Mouse (Mus musculus): ENCODE data around the gene Dnaic2.

Dnaic2 gene

DNA sequence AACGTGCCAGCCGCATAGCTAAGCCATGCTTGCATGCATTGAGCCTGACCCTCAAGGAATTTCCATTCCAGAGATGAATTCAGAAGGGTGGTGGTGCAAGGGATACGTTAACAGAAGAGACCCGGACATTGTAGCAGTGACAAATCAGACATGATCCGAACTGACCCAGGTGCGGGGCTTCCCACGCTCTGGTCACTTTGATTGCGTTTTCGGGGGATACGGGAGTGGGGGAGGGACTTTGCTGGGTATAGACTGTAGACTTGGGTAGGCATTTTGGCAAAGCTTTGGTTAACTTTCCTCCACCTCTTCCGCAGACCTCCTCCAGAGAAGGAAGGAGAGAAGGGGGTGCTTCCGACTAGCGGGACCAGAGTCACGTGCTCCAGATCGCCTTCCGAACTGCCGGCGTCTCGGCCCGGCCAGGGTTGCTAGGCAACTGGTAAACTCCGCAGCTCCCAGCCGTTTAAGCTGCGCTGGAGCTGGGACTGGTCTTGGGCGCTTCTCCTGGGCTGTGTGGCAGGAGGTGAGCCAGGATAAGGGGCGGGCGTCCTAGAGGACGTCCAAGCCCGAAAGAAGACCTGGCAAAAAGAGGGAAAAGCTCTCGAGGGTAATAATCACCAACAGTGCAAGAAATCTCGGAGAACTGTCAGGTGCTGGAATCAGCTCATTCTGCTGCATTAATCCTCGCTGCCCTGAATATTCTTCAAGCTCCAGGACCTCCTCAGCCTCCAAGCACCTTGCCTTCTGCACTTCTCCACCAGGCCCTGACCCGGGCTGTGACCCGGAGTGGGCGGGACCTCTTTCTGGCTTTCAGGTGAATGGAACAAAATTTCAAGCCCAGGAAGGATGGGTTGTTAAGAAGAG lies at the start of gene Dnaic2:
Dnaic2 (plus strand) TSS at position 444 of the 861 bp plus-strand sequence.
- DNase-seq (ENCODE audit: low read depth): no peak

DNA sequence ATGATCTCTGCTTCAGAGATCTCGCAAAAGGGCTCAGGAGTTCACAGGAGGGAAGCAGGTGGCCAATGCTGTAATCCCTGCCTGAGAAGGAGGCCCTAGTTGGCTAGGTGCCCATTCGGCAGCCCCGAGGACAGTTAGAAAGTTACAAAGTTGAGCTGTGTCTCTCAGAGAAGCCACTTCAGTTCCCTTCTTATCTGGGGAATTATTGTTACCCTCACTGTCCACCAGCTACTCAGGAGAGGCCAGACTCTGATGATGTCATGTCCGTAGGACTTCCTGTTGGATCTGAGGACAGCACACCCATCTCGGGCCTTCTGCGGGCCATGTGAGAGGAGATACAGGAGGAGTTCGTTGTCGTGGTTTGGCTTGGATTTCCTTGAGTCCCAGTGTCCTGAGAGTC lies 47.6 kb upstream of the Dnaic2 start:
- DNase-seq (ENCODE audit: low read depth): no peak

DNA sequence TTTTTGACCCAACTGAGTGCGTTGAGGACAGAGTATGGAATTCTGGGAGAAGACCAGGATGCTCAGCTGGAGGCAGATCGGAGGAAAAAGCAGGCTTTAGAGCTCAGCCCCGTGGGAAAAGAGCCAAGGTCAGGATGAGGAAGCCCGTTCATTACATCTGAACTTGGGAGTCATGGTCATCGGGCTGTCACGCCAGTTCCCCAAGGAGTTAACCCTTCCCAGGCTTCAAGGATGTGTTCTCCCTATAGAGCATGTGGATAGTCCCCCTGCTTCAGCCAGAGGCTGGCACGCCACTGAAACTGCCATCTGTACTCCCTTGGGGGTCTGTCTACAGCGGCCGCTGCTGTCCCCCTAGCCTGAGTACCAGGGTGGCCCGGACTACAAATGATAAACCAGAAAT lies 46.9 kb upstream of the Dnaic2 start:
- no peak for DNase-seq (ENCODE audit: low read depth)

DNA sequence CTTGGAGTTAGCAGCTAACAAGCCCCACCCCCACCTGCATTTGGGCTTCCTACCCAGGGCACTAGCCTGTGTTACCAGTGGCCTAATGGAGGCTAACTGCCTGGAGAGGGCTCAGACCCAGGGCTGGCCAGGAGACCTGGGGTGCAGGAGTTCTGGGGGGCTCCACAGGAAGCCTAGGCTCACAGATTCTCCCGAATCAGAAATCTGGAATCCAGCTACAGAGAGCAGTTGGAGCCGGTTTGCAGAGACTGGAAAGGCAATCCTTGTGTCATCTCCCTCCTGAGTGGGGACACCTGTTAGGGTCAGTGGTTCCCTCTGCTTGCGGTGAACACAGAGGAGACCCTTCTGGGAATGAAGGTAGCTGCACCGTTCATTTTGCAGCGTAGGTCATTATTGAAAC lies 46.2 kb upstream of the Dnaic2 start:
- no peak for DNase-seq (ENCODE audit: low read depth)

DNA sequence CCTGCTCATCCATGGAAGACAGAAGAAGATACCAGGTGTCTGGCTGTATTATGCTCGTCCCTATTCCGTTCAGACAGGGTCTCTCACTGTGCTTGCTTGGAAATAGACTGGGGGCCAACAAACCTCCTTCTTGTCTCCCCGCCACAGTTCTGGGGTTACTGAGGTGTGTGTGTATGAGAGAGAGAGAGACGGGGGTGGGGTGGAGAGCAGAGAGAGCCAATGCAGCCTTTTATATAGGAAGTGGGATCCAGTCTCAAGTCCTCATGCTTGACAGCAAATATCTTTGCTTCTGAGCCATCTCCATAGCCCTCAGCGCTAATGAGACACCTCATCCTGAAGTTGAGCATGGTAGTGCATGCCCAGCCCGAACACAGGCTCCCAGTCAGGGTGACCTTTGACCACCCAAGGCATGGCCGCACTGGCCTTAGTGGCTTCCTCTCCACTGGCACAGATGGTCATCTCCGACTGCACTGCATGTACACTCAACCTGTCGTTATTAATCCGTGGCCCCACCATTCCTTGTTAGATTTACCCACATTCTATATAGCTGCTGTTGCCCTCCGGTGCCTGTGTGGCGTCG lies 44.8 kb upstream of the Dnaic2 start:
- DNase-seq (ENCODE audit: low read depth): no peak

DNA sequence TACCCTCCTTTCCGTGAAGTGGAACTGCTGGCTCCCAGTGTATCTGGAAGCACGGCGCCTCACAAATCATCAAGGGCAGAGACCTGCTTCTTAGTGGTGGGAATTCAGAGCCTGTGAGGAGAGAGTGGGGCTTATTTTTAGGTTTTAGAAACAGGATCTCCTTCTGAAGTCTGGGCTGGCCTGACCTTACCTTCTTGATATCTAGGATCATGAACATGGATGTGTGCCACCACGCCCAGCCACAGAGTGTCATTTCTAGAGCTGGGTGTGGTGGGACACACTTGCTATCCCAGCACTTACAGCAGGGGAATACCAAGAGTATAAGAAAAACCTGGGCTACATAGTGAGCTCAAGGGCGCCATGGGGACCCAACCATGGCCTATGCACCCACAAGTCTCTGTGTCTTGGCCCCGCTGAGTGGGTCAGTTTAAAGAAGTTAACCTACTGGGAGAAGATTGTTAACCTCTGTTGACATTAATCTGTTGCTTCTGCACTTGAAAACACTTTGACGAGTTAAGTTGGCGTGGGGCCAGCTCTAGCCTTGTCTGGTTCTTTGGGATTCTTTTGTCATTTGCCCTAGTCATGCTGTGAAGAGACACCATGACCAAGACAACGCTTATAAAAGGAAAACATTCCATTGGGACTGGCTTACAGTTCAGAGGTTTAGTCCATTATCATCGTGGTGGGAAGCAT lies 44.0 kb upstream of the Dnaic2 start:
- no peak for DNase-seq (ENCODE audit: low read depth)

DNA sequence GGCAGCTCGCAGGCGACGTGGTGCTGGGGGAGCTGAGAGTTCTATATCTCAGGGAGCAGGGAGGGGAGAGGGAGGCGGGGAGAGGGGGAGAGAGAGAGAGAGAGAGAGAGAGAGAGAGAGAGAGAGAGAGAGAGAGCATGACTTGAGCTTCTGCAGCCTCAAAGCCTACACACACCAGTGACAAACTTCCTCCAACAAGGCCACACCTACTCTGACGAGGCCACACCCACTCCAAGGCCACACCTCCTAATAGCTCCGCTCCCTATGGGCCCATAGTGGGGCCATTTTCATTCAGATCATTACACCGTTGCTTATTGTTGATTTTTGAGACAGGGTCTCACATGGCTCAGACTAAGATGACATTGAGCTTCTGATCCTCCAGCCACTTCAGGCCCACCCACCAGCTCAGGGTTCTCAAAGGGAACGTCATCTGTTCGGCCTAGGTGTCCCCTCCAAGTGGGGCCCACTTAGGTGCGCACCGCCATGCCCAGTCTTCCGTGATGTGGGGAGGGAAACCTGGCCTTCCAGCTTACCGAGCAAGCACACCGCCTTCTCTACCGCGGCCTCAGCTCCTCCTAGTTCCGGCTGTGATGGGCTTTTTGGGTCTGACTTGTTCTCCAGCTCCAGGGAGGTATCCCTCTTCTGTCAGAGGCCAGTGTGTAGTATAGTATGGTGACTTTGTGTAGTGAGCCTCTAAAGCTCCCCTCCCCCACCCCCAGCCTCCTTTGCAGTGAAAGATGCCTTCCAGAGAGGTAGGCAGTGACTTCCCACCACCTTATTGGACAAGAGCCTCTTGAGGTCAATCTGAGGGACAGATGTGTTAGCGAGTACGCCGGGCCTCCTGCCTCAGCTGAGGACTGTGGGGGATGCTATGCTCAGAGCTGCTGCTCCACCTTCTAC lies 43.2 kb upstream of the Dnaic2 start:
- DNase-seq (ENCODE audit: low read depth): peak; percentile 32

DNA sequence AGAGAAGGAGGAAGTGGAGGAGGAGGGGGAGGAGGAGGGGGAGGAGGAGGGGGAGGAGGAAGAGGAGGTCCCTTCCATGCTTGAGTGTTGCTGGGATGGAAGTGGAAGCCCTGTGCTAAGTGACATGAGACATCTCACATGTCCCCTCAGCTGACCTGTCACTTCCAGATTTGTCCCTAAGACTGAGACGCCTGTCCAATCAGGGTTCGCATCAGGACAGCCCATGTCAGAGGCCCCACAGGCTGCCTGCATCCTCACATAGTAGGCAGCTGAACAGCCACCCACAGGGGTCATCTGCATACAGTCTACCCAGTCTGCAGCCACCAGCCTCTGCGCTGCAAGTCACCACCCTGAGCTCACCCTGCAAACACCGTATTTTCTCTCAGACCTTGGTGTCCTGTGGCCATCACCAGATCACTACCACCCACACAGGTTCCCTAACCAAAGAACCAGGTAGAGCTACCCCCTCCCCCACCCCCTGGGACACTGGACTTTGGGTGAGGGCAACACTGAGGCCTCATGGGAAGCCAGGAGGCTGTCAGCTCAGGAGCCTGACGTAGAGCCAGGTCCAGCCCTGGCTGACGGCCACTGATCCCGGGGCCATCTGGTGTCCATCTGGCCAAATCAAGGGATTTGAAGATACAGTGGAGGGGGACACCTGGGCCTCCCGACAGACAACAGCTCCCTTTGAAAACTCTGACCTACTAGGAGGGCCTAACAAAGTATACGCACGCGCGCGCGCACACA lies 42.4 kb upstream of the Dnaic2 start:
- no peak for DNase-seq (ENCODE audit: low read depth)

DNA sequence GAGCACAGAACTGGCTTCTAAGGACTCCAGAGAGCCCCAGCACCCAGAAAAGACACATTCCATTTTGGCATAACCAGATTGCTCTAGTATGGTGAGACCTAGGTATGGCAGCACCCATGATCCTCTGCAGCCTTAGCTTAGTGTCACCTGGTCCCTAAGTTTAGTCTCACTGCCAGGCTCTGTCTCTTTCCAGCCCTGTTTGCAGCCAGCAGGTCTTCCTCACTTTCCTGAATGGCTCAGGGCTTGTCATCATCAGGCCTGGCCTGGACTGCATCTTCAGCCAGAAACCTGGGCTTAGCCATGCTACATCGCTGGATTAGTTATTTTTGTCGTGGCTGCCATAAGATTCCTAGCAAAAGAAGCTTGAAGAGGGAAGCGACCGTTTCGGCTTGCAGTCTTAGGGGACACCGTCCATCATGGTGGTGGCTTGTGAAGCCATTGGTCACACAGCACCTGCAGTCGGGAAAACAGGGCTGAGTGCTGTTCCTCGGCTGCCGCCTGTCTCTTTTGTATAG lies 41.6 kb upstream of the Dnaic2 start:
- DNase-seq (ENCODE audit: low read depth): no peak

DNA sequence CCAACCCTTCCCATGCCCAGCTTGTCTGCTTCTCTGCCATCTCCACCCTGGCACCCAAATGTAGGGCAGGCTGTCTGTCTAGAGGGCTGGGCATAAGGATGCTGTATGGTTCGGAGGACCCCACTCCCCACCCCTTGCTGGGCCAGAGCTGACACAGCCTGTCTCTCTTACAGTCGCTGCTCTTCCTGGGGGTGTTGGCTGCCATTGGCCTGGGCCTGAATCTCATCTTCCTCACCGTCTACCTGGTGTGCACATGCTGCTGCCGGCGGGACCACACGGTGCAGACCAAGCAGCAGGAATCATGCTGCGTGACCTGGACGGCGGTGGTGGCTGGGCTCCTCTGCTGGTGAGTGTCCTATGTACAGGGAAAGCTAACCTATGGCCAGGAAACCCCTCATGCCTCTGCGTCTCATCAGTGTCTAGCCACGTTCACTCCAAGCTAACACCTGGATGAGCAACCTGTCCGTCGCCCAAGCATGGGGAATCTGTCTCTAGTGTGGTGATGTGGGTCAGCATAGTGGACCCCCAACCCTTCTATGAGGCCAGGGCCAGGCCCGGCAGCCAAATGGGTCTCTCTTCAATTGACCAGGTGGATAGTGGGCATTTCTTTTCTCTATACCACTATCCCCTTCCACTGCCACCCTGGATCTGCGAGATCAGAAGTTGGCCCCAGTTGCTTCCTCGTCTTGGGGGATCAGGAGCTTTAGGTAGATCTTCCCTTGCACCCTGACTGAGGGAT lies 40.8 kb upstream of the Dnaic2 start:
- no peak for DNase-seq (ENCODE audit: low read depth)

DNA sequence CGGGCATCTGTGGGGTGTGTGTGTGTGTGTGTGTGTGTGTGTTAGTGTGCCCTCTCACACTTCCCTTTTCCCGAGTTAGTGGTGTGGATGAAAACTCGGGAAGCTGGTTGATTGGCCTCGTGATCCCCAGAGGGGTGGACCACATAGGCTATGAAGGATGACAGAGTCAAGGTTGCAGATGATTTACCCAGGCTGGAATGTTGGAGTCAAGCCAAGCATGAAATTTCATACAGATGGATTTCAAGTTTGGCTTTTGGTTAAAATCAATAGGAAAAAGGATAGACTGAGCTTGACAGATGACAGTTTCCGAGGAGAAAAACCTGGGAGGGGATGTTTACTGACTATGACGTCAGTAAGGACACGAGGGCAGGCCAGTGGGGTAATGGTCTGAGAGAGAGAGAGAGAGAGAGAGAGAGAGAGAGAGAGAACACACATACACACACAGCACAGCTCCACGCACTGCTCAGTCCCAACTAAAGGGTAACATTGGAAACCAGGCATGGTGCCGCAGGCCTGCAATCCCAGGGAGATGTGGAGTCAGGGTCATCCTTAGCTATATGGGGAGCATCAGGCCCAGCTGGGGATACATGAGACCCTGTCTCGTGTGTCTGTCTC lies 39.5 kb upstream of the Dnaic2 start:
- DNase-seq (ENCODE audit: low read depth): no peak

DNA sequence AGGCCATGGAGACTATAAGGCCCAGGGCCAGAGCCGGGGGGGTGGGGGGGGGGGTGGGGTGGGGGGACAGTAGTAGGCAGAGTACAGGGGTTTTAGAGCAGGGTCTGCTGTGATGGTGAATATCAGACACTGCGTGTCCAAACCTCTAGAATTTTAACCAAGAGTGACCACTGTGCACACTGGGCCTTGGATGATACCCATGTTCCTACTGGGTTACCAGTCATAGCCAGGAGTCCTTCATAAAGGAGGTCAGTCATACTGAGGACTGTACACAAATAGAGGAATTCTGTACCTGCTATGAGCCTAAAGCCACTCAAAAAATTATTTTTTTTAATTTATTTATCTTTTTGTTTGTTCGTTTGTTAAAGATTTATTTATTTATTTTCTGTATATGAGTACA lies 38.5 kb upstream of the Dnaic2 start:
- DNase-seq (ENCODE audit: low read depth): no peak

DNA sequence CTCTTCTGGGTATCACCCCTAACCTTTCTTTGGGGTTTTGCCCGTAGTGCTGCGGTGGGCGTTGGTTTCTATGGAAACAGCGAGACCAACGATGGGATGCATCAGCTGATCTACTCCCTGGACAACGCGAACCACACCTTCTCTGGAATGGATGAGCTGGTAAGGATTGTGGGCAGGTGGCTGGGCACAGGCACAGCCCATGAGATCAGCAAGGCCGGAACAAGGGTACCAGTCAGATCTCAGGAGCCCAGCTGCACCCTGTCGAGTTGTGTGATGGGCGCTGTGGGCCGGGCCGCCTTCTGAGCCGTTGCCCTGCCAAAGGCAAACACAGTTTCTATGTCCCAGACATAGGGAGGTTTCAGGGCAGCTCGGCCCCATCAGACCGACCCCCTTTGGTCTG lies 37.0 kb upstream of the Dnaic2 start:
- no peak for DNase-seq (ENCODE audit: low read depth)

DNA sequence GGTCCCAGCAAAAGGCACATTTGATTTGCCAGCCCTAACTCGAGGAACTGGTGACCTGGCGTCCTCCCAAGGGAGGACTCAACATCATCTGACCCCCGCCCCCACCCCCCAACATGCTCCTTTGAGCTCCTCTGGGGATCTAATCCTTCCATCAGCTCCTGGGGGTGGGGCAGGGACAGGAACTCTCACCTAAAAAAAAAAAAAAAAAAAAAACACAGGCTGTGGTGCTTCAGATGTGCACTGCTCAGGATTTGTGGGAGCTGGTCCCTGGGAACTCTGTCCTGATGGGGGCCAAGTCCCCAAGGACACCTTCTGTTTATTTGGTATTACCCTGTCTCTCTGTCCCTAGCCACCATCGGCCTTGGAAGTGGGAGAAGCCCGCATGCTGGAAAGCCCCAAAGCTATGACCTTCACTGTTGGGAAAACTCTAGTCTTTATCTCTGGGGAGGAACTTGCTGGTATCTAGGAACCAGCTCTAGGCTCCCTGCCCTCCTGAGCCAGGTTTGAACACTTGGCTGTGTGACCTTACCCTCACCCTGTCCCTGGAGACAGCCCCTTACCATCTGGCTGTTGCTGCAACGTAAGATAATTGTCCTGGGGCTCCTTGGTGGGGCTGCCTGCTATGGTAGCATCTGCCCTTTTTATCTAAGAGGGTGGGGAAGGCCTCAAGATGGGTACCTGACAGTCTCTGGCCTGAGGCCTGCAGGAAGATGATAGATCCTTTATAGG lies 35.6 kb upstream of the Dnaic2 start:
- no peak for DNase-seq (ENCODE audit: low read depth)

DNA sequence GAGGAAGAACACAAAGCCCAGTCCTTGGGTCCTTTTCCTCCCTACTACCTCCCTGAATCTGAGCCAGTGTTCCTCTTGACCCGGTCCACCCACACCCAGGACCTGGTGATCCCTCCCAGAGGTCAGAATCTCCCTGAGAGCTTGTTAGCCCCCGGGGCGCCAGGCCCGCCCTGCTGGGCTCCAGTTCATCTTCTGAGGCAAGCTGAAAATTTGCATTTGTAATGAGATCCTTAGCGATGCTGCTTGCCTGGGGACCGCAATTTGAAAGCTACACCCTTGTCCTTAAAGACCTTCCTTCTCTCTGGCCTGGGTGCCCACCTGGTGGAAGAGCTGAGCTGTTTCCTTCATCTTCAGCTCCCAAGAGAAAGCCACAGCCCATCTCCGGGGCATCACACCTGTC lies 34.6 kb upstream of the Dnaic2 start:
- DNase-seq (ENCODE audit: low read depth): no peak

DNA sequence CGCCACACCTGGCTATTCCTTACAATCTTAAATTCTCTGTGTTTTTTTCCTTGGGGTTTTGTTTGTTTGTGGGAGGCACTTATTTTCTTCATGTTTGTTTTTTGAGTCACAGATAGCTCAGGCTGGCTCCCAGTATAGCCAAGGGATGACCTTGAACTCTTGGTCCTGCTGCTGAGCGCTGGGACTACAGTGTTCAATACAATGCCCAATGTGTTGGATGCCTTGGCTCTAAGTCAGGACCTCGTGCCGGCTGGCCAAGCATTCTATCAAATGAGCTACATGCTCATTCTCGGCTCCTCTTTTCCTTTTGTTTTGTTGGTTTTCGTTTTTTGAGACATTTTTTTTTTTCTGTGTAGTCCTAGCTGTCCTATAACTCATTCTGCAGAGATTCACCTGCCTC lies 33.8 kb upstream of the Dnaic2 start:
- DNase-seq (ENCODE audit: low read depth): no peak

DNA sequence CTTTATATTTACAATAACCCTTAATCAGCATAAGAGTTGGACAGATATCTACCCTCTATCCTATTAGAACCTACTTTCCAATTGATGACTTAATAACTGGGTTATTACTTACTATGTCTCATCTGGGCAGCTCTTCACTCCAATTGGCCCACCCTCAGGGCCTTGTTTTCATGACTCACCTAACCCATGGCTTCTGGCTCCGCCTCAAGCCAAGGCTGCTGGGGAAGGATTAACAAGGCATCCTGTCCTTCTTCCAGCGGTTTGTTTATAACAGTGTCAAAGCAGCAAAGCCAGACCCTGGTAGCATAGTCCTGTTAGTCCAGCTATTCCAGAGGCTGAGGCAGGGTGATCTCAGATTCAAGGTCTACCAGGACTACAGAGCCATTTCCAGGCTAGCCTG lies 32.8 kb upstream of the Dnaic2 start:
- no peak for DNase-seq (ENCODE audit: low read depth)

DNA sequence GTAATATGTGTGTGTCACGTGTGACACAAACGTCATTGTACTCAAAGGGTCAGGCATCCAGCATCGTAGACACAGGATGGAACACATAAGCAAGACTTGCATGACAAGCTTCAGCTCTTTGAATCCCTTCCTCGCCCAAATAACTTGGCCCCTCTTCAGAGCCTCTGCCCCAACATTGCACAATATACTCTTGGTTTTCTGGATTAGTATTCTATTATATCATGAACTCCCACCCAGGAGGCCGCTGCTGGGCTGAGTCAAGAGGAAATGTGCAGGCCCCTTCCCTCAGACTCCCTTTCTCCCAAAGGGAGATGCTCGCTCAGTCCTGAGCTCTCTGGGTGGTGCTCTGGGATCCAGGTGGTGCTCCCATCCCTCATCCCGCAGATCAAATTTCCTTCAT lies 28.7 kb upstream of the Dnaic2 start:
- no peak for DNase-seq (ENCODE audit: low read depth)

DNA sequence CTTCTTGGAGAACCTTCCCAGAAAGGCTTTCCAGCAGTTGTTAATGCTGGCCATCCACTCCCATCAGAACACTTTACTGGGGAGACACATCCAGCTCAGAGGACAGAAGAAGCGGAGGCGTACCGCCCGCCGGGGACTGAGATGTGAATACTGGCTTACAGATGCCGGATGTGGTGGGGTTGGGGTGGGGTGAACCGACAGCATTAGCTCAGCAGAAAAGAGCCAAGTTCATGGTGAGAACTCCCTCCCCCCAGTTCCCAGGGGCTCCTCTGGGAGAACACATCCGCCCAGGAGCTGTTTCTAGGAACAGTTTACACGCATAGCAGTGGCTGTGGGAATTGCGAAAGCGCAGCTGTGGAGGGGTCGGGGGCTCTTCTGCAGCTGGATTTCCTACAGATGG lies 27.7 kb upstream of the Dnaic2 start:
- DNase-seq (ENCODE audit: low read depth): peak; percentile 70

All from induced T-regulatory cell, adult 2 months (primary cell).